Mouse (Mus musculus): ENCODE data around the gene Ggt6. TPM values are rescaled to one million over a fixed set of nuclear protein-coding genes. Genes with fewer than 3 reads are reported as not detected.

The Ggt6 gene
- total RNA-seq, 1 experiment from 2014 or later, result 3.7 TPM

GRCm38 (mm10) chr11:72476074-72476625 is 40.8 kb downstream of the Ggt6 start:
- DNase-seq, result no peak

DNA sequence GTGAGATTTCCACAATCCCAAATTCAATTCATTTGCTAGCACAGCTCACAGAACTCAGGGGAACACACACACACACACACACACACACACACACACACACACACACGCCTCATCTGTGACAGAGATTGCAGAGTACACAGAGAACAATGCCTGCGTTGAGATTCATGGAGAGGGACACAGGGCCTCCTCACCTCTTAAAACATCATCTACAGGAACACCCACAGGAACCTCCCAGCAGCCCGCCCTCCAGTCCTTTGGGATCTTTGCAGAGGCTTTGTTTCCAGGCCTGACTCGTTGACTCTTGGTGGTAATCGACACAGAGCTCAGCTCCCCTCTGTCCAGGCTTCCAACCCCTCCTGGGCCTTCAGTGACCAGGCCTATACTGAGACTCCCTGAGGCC is 41.9 kb downstream of the Ggt6 start:
- no peak for DNase-seq

DNA sequence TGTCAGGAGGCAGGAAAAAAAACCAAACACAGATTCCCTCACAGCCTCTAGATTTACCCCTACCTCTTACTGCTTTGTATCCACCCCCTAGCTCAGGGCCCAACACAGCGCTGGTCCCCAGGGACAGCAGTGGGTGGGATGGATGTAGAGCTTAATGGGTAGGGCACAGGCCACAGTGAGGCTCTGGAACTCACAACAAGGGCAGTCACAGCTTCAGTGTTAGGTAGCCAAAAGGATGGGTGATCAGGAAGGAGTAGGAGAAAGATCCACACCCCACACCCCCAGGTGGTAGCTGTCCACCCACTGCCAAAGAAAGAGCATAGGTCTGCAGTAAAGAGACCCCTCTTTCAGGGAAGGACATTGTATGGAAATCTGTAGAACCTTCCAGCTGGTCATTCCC is 42.3 kb downstream of the Ggt6 start:
- DNase-seq, result no peak

- no peak for DNase-seq
Measured at GRCm38 (mm10) chr11:72478228-72478627, 42.9 kb downstream of the Ggt6 start.

DNA sequence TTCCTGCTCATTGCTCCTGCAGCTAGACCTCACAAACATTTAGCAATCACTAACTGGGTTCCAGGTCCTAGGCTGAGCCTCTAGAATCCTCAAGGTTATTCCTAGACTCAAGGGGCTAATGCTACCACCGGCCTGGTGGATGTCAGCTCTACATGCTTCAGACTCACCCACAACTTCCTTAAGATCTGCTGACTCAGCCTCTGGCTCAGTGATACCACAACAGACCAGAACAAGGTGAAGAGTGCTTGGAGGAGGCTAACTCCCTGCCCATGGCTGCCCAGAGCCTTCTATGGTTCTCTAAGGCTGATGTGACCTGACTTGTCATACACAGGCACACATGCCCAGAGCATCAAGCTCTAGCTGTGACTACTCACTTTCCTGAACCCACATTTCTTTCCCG is 44.2 kb downstream of the Ggt6 start:
- DNase-seq, result no peak

DNA sequence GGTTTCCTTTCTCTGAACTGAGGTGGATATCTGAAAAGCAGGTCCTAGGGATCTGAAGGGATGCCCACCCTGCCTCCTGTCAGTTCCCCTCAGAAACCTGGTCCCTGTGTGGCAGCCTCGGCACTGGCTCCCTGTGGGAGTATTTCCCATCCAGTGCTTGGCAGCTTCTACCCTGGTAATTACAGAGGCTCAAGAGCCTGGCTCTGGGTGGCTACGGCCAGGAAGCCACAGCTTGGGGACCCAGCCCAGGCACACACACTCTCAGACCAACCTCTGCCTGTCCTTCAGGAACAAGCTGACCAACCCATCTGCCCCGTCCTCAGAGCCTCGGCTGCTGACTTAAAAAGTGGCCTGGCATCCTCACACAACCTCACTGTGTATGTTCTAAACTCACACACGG is 46.0 kb downstream of the Ggt6 start:
- DNase-seq, result no peak

DNA sequence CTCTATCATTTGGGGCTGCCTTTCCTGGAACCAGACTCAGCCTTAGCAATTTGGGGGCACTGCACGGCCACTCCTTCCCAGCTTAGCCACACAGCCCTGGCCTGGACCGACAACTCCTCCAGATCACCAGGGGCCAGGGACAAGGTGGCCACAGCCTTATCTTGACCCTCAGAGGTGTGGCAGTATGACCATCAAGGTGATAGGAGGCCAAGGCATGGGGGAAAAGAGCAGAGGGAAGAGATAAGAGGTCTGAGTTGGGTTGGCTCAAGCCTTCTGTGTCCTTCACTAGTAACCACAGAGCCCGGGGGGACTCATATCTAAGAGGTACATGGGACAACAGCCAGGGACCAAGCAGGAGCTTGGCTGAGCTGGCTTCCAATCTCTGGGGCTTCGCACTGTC is 46.6 kb downstream of the Ggt6 start:
- no peak for DNase-seq

DNA sequence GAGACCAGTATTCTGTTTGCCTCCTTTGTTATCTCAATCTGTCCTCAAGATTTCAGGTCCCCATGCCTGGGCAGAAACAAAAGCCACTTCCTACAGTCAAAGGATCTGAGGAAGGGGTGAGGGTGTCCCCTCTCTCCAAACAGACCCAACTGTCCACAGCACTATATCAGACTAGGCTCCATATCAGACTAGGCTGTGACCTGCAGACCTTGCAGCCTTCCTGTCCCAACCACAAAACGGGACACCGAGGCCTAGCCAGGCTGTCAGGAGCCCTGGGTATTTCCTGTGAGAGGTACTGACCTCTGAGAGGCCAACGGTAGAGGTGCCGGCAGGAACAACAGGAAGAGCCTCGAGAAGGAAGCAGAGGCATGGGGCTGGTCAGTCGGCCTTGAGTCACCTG is 49.2 kb downstream of the Ggt6 start:
- no peak for DNase-seq

DNA sequence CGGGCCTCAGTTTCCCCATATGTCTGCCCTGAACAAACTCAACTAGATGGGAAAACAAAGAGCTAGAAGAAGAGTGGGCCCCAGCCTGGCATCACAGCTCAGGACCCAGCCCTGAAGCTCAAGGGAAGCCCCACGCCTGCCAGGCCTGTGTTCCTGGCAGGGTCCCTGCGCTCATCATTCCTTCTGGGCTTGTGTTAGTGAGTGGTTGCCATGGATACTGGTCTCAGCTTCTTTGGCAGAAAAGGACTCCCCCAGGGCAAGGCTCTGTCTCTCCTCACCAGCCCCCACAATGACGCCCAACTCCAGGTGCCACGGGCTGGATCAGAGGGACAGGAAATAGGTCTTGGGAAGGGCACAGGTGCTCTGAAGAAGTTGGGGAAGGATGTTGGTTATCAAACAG is 49.8 kb downstream of the Ggt6 start:
- DNase-seq, result no peak

- DNase-seq, result no peak
Measured at GRCm38 (mm10) chr11:72485960-72486359, 50.6 kb downstream of the Ggt6 start.

DNA sequence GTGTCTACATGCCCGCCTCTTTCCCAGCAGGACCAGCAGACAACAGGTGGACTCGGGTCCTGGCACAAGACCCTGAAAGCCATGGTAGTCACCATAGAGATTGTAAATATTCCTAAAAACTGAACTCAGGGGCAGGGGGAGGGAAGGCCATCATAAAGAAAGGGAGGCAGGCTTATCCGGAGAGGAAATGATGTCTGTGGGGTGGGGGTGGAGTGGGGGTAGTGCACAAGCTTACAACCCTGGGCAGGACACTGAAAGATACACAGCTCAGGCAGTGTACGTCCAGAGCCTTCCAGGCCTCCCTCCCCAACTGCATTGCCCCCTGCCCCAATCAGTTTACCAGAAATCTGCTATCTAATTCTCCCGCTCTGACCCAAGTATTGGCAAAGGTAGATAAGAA is 51.8 kb downstream of the Ggt6 start:
- DNase-seq, result no peak

DNA sequence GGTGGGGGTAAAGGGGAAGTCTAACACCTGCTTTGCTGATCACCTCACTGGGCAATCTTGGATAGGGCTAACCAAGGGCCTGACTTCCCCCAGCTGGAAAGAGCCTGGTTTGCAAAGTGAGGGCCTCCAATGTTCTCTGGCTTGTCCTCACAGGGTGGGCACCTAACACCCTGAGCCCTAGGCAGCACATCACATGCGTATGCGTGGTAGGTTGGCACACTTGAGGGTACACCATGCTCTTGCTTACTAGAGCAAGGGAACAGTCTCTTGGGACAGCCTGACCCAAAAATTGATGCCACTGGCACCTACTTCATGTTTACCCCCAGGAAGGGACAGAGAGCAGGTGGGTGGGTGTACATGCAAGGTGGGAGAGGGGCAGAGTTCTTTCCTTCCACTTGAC is 52.4 kb downstream of the Ggt6 start:
- DNase-seq, result no peak

Small RNA genes within 50 kb of the gene (microRNA-seq; reads per million reads assigned to microRNA genes)
- 0 reads per million in 2 experiments for gene Mir6338

Other genes with a start within 250 kb of the Ggt6 start
- gene Gm43951, start 228.7 kb upstream of the Ggt6 start, total RNA-seq (2021), result 1.0 and 1.2 TPM in 2 replicates
- 12.3 and 12.5 TPM in 2 replicates for gene 4933427D14Rik, start 228.1 kb upstream of the Ggt6 start, total RNA-seq (2021)
- 70.6 and 78.6 TPM in 2 replicates for gene Txndc17, start 228.0 kb upstream of the Ggt6 start, total RNA-seq (2021)
- gene Med31, start 219.9 kb upstream of the Ggt6 start, total RNA-seq (2021), result 13.3 and 15.7 TPM in 2 replicates
- 0.15 TPM in 1 of 2 replicates, not detected in the other for gene Slc13a5, start 168.3 kb upstream of the Ggt6 start, total RNA-seq (2021)
- gene Xaf1, start 133.9 kb upstream of the Ggt6 start, total RNA-seq (2021), result 23.7 and 28.4 TPM in 2 replicates
- 0.18 TPM in 1 of 2 replicates, not detected in the other for gene Fbxo39, start 121.1 kb upstream of the Ggt6 start, total RNA-seq (2021)
- gene Tekt1, start 73.1 kb upstream of the Ggt6 start, total RNA-seq (2021), result 0.21 TPM in 1 of 2 replicates, not detected in the other
- 2.6 and 2.7 TPM in 2 replicates for gene Smtnl2, start 23.8 kb upstream of the Ggt6 start, total RNA-seq (2021)
- 83.9 and 101 TPM in 2 replicates for gene Mybbp1a, start 5.8 kb downstream of the Ggt6 start, total RNA-seq (2021)
- 2.2 and 3.3 TPM in 2 replicates for gene Spns2, start 54.4 kb downstream of the Ggt6 start, total RNA-seq (2021)
- gene Spns3, start 115.0 kb downstream of the Ggt6 start, total RNA-seq (2021), result 0.24 TPM in 1 of 2 replicates, not detected in the other
- gene Ube2g1, start 171.8 kb downstream of the Ggt6 start, total RNA-seq (2021), result 47.8 and 49.2 TPM in 2 replicates